Mouse (Mus musculus): ENCODE data around the gene Olfr839-ps1. TPM values are rescaled to one million over a fixed set of nuclear protein-coding genes. Genes with fewer than 3 reads are reported as not detected.

Gene Olfr839-ps1
- polyA plus RNA-seq (2012; fragmentation: generic; extraction: Trizol), result under 1 TPM in 1 of 2 experiments, not detected in 1; 0.02 TPM

DNA sequence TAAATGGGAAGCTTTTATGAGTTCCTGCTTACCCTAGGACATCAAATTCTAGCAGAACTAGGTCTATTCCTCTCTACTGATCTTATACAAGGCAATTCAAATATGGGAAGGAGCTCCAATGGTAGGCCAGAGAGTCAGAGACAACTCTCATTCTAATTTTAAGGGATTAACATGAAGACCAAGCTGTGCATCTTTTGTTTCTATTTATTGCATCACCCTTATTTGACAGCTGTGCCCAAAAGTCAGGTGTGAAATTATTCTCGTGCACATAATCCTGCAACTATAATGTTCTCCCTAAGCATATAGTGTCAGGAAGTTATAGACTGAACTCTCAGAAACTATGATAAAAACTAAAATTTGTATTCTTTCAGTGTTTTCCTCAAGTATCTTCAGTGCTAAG is at the start of gene Olfr839-ps1:
Gene Olfr839-ps1 (minus strand): TSS at position 101 of the 400 bp plus-strand sequence.

GRCm38 (mm10) chr9:19136017-19136416 is 41.1 kb downstream of the Olfr839-ps1 start, which contains the start of gene Olfr837:
TSS of gene Olfr837 (plus strand) at chr9:19136317.

GRCm38 (mm10) chr9:19120082-19120481 is 57.0 kb downstream of the Olfr839-ps1 start, which contains the start of gene Olfr836:
TSS of gene Olfr836 (plus strand) at chr9:19120382.

Other genes with a start within 250 kb of the Olfr839-ps1 start
- not detected for gene Olfr832, start 240.2 kb downstream of the Olfr839-ps1 start, polyA plus RNA-seq (2012; fragmentation: generic; extraction: Trizol)
- not detected for gene Olfr834, start 189.3 kb downstream of the Olfr839-ps1 start, polyA plus RNA-seq (2012; fragmentation: generic; extraction: Trizol)
- not detected for gene Olfr835, start 144.6 kb downstream of the Olfr839-ps1 start, polyA plus RNA-seq (2012; fragmentation: generic; extraction: Trizol)
- gene Olfr836, start 56.9 kb downstream of the Olfr839-ps1 start, polyA plus RNA-seq (2012; fragmentation: generic; extraction: Trizol), result not detected
- gene Olfr837, start 41.0 kb downstream of the Olfr839-ps1 start, polyA plus RNA-seq (2012; fragmentation: generic; extraction: Trizol), result not detected
- not detected for gene Olfr843, start 74.7 kb upstream of the Olfr839-ps1 start, polyA plus RNA-seq (2012; fragmentation: generic; extraction: Trizol)
- gene Olfr844, start 139.0 kb upstream of the Olfr839-ps1 start, polyA plus RNA-seq (2012; fragmentation: generic; extraction: Trizol), result not detected
- not detected for gene Olfr845, start 159.1 kb upstream of the Olfr839-ps1 start, polyA plus RNA-seq (2012; fragmentation: generic; extraction: Trizol)
- not detected for gene Olfr846, start 186.7 kb upstream of the Olfr839-ps1 start, polyA plus RNA-seq (2012; fragmentation: generic; extraction: Trizol)
- not detected for gene Olfr847, start 201.4 kb upstream of the Olfr839-ps1 start, polyA plus RNA-seq (2012; fragmentation: generic; extraction: Trizol)